In genomic region chr2:33872841-33873271, GRCm38 (mm10) we compare ENCODE assay signal across 14 mouse cellular contexts. TPM values are rescaled to one million over a fixed set of nuclear protein-coding genes. Genes with fewer than 3 reads are reported as not detected.
DNase-seq lines count a peak whose midpoint lies in the region; ATAC-seq and TF ChIP-seq lines count a peak whose summit lies in the region.
"Had no signal": no experiment of that assay in that cellular context is flagged by ENCODE, and none has a peak within 500 bp of the region (broad histone marks: within the 10 kb centered on the region; RNA-seq: fewer than 3 reads in every experiment).

No protein-coding gene starts in this region.

- H3K36me3 ChIP-seq in lung, embryonic 16.5 days (ENCODE audit: control insufficient read depth, insufficient read depth, low read length): peaks cover 6% of the 10 kb centered on the region

- H3K27ac ChIP-seq in gastrocnemius, adult 2 months: peak overlapping the region; percentile 31; the same call in 1 of the 2 replicates
- peak overlapping the region; percentile 23; the same call in 1 of the 2 replicates for H3K27ac ChIP-seq in lung, embryonic 16.5 days (ENCODE audit: low read length)
- no peak overlapping the region for H3K27ac ChIP-seq in layer of hippocampus, adult 2 months
- H3K27ac ChIP-seq: heart, embryonic 15.5 days; liver, embryonic 14.5 days had no signal

- no peak for TF ChIP-seq CTCF in gastrocnemius, adult 2 months (IDR thresholded peaks at IDR 0.05)
- no peak for TF ChIP-seq CTCF in layer of hippocampus, adult 2 months (conservative IDR thresholded peaks at IDR 0.05)

- H3K4me2 ChIP-seq in lung, embryonic 16.5 days (ENCODE audit: low read depth, low read length): no peak overlapping the region
- H3K4me2 ChIP-seq: heart, embryonic 15.5 days had no signal

- 32% methylated on average over 8 of the region's 8 CpGs for WGBS in lung, embryonic 16.5 days

- intact Hi-C loops in gastrocnemius, adult 2 months (cut with DNase I): no loop called here

- ATAC-seq in lung, embryonic 16.5 days (ENCODE audit: low read depth): peak; percentile 12; the same call in 1 of the 2 replicates
- ATAC-seq: inflammation-experienced regulatory T-cells, adult 6 months had no signal

- no peak for DNase-seq in gastrocnemius, adult 2 months
- DNase-seq in gastrocnemius, postnatal 25 days: no peak
- DNase-seq in ZHBTc4 (ENCODE audit: low read depth, low spot score): peak; percentile 59
- DNase-seq in kidney, adult 9 months: peak; percentile 71
- no peak for DNase-seq in c-Kit-positive CD71-positive TER-119-positive erythroid progenitor cells, embryonic 14.5 days (ENCODE audit: low spot score)
- no peak for DNase-seq in layer of hippocampus, adult 2 months (ENCODE audit: low spot score in 2 of 2)
- DNase-seq in cerebellum, postnatal 14 days: no peak
- DNase-seq: gastrocnemius, postnatal 10 days; layer of hippocampus, postnatal 36 days; spleen, adult 18-20 months had no signal

- no peaks in the 10 kb centered on the region for H3K9me3 ChIP-seq in lung, embryonic 16.5 days (ENCODE audit: control insufficient read depth, low read length)
- H3K9me3 ChIP-seq: heart, embryonic 15.5 days had no signal

- H3K4me3 ChIP-seq in gastrocnemius, adult 2 months: no peak overlapping the region
- H3K4me3 ChIP-seq in lung, embryonic 16.5 days (ENCODE audit: low read length): no peak overlapping the region
- no peak overlapping the region for H3K4me3 ChIP-seq in layer of hippocampus, adult 2 months
- H3K4me3 ChIP-seq: heart, embryonic 15.5 days had no signal

- H3K27me3 ChIP-seq in lung, embryonic 16.5 days (ENCODE audit: control insufficient read depth, insufficient read depth, low read depth, low read length): no peaks in the 10 kb centered on the region
- H3K27me3 ChIP-seq: heart, embryonic 15.5 days had no signal

- no peak overlapping the region for H3K9ac ChIP-seq in lung, embryonic 16.5 days (ENCODE audit: low read length)
- H3K9ac ChIP-seq: heart, embryonic 15.5 days; liver, embryonic 14.5 days had no signal

- H3K4me1 ChIP-seq in lung, embryonic 16.5 days (replicated peaks; ENCODE audit: control insufficient read depth, insufficient read depth, low read length): peaks cover 80% of the 10 kb centered on the region

RNA-seq across cellular contexts. Expression of gene Mvb12b, which starts 14.9 kb away (rescaled TPM):
- 10 to 100 TPM; 28.4 to 30.4 TPM for total RNA-seq in gastrocnemius, adult 2 months (2021)
- 10 to 100 TPM; 18.6 to 23.0 TPM for total RNA-seq in gastrocnemius, postnatal 25 days (2021)
- 19.2 and 21.6 TPM in 2 replicates for polyA plus RNA-seq in lung, embryonic 16.5 days (2015; fragmentation: Nextera tagmentation; extraction: Ambion mirVana)
- total RNA-seq in layer of hippocampus, adult 2 months (2021): 10 to 100 TPM; 82.0 to 83.6 TPM

Comparison
In these comparisons a context has a peak if more than half of its experiments do, and no peak if none do; other contexts are left out.
1. DNase-seq: peak in ZHBTc4 (single experiment) and kidney, adult 9 months (single experiment); none in gastrocnemius, adult 2 months (single experiment), gastrocnemius, postnatal 25 days (single experiment), c-Kit-positive CD71-positive TER-119-positive erythroid progenitor cells, embryonic 14.5 days (single experiment), layer of hippocampus, adult 2 months (0 of 2) and cerebellum, postnatal 14 days (0 of 2).